Mouse (Mus musculus) MEL (cell line): Measurements from ENCODE around the gene 1600014C10Rik. TPM values are rescaled to one million over a fixed set of nuclear protein-coding genes. Genes with fewer than 3 reads are reported as not detected.

Experiments used
- DNase-seq: peaks from one replicate; pipeline ENCODE4 v3.0.0; 2011; ENCODE audit warnings: low read depth, low spot score
- H3K27ac ChIP-seq: 2 replicates; pipeline ENCODE4 v1.5.1; 2012; ENCODE audit warnings: low read depth, mild to moderate bottlenecking, control low read depth, low read length, moderate library complexity; ENCODE audit not compliant: control insufficient read depth
- H3K27me3 ChIP-seq, 2 experiments: fragments of 150-350 bp in 1 of 2; sonication (generic) in 1 of 2; 2 replicates each; pipeline ENCODE4 v1.6.1; 2012; ENCODE audit warnings: low read length in 2 of 2, mild to moderate bottlenecking in 2 of 2, improper control_type of control experiment in 1 of 2, moderate library complexity in 1 of 2; ENCODE audit not compliant: insufficient read depth in 2 of 2, control insufficient read depth in 1 of 2
- H3K36me3 ChIP-seq, 2 experiments: 2 replicates each; pipeline ENCODE4 v1.6.1; 2012 to 2014; ENCODE audit warnings: low read length in 2 of 2, improper control_type of control experiment in 1 of 2, inconsistent platforms in 1 of 2, mild to moderate bottlenecking in 1 of 2; ENCODE audit not compliant: insufficient read depth in 2 of 2, control insufficient read depth in 1 of 2
- H3K4me1 ChIP-seq, 2 experiments: fragments of 150-350 bp in 1 of 2; sonication (generic) in 1 of 2; 2 replicates each; pipeline ENCODE4 v1.6.1; 2012; ENCODE audit warnings: low read length in 2 of 2, improper control_type of control experiment in 1 of 2, mild to moderate bottlenecking in 1 of 2; ENCODE audit not compliant: insufficient read depth in 2 of 2, control insufficient read depth in 1 of 2
- H3K4me3 ChIP-seq, 2 experiments: fragments of 150-350 bp in 1 of 2; sonication (generic) in 1 of 2; 2 replicates each; pipeline ENCODE4 v1.5.1; 2012; ENCODE audit warnings: low read depth in 2 of 2, low read length in 2 of 2, mild to moderate bottlenecking in 2 of 2, moderate library complexity in 2 of 2, control low read depth in 1 of 2, improper control_type of control experiment in 1 of 2; ENCODE audit not compliant: control insufficient read depth in 1 of 2, insufficient read depth in 1 of 2
- H3K79me2 ChIP-seq: 2 replicates; pipeline ENCODE4 v1.6.1; 2012; ENCODE audit warnings: mild to moderate bottlenecking, low read length, moderate library complexity; ENCODE audit not compliant: control insufficient read depth, poor library complexity, insufficient read depth
- H3K9ac ChIP-seq: 2 replicates; pipeline ENCODE4 v1.6.1; 2012; ENCODE audit warnings: low read depth, mild to moderate bottlenecking, control low read depth, low read length, moderate library complexity; ENCODE audit not compliant: control insufficient read depth, poor library complexity, severe bottlenecking
- H3K9me3 ChIP-seq: fragments of 150-350 bp; sonication (generic); replicated peaks from 2 replicates; pipeline ENCODE4 v1.6.1; 2012; ENCODE audit warnings: mild to moderate bottlenecking, low read length, improper control_type of control experiment, moderate library complexity; ENCODE audit not compliant: insufficient read depth
- EP300 ChIP-seq, 2 experiments: IDR thresholded peaks; 2 replicates each; pipeline ENCODE4 v1.6.1; 2011; ENCODE audit warnings: improper control_type of control experiment in 2 of 2, low read length in 2 of 2, low read depth in 1 of 2, mild to moderate bottlenecking in 1 of 2
- ETS1 ChIP-seq: IDR thresholded peaks from 2 replicates; pipeline ENCODE4 v1.6.1; 2012; ENCODE audit warnings: low read depth, mild to moderate bottlenecking, inconsistent platforms, low read length, improper control_type of control experiment, moderate library complexity
- GATA1 ChIP-seq: IDR thresholded peaks from 2 replicates; pipeline ENCODE4 v1.6.1; 2011; ENCODE audit warnings: low read depth, low read length, improper control_type of control experiment
- HCFC1 ChIP-seq: IDR thresholded peaks from 2 replicates; pipeline ENCODE4 v1.6.1; 2012; ENCODE audit warnings: low read depth, mild to moderate bottlenecking, inconsistent platforms, low read length, improper control_type of control experiment, moderate library complexity
- MAFK ChIP-seq: IDR thresholded peaks from 2 replicates; pipeline ENCODE4 v1.6.1; 2011; ENCODE audit warnings: low read depth, mild to moderate bottlenecking, low read length, improper control_type of control experiment, borderline replicate concordance
- MXI1 ChIP-seq: IDR thresholded peaks from 2 replicates; pipeline ENCODE4 v1.6.1; 2011; ENCODE audit warnings: mild to moderate bottlenecking, low read depth, low read length, improper control_type of control experiment
- MYC ChIP-seq: IDR thresholded peaks from 2 replicates; pipeline ENCODE4 v1.6.1; 2011; ENCODE audit warnings: low read depth, mild to moderate bottlenecking, low read length, improper control_type of control experiment, moderate library complexity
- POLR2AphosphoS5 ChIP-seq: IDR thresholded peaks from 2 replicates; pipeline ENCODE4 v1.6.1; 2012; ENCODE audit warnings: low read depth, borderline replicate concordance, mild to moderate bottlenecking, inconsistent platforms, low read length, moderate library complexity, mixed read lengths
- RAD21 ChIP-seq: IDR thresholded peaks from 2 replicates; pipeline ENCODE4 v1.6.1; 2011; ENCODE audit warnings: mild to moderate bottlenecking, low read depth, low read length, improper control_type of control experiment
- RCOR1 ChIP-seq: IDR thresholded peaks from 2 replicates; pipeline ENCODE4 v1.6.1; 2012; ENCODE audit warnings: low read depth, mild to moderate bottlenecking, inconsistent platforms, low read length, improper control_type of control experiment
- SIN3A ChIP-seq: IDR thresholded peaks from 2 replicates; pipeline ENCODE4 v1.6.1; 2012; ENCODE audit warnings: low read length, improper control_type of control experiment, inconsistent platforms
- SMC3 ChIP-seq: IDR thresholded peaks from 2 replicates; pipeline ENCODE4 v1.6.1; 2011; ENCODE audit warnings: low read depth, low read length, improper control_type of control experiment
- TBP ChIP-seq: IDR thresholded peaks from 2 replicates; pipeline ENCODE4 v1.8.0; 2011; ENCODE audit warnings: low read depth, low read length, improper control_type of control experiment
- USF2 ChIP-seq, 2 experiments: IDR thresholded peaks; 2 replicates each; pipeline ENCODE4 v1.6.1; 2011 to 2012; ENCODE audit warnings: improper control_type of control experiment in 2 of 2, low read length in 2 of 2, borderline replicate concordance in 1 of 2, inconsistent platforms in 1 of 2, low read depth in 1 of 2, mild to moderate bottlenecking in 1 of 2; ENCODE audit not compliant: insufficient read depth in 1 of 2
- polyA plus RNA-seq, 2 experiments: library from polyadenylated mRNA; stranded (reverse) in 1 of 2; unstranded in 1 of 2; fragments of >175 nt in 1 of 2; fragments of >200 nt in 1 of 2; gene quantifications; 2 replicates each; pipeline versions ENCODE4 v1.2.1 to v1.2.4; 2012; ENCODE audit warnings: low replicate concordance in 2 of 2, low read depth in 1 of 2; ENCODE audit not compliant: insufficient read length in 2 of 2, insufficient read depth in 1 of 2, missing spikeins in 1 of 2
- total RNA-seq: library from RNA; depleted of rRNA; stranded (reverse); fragments of 300-350 nt; gene quantifications from 2 replicates; pipeline ENCODE4 v1.2.3, GENCODE M21; 2012

1600014C10Rik gene
- total and polyA plus RNA-seq, 3 experiments, result 10.2 to 14.7 TPM; not detected in 1

- DNase-seq, result no peak
- no peak overlapping the region for H3K27ac ChIP-seq
- no peak for TF ChIP-seq POLR2AphosphoS5
- TF ChIP-seq ETS1, result no peak
- no peak for TF ChIP-seq USF2 (IDR thresholded peaks at IDR 0.05; ENCODE audit: borderline replicate concordance in 1 of 2, insufficient read depth in 1 of 2, low read depth in 1 of 2, low read length in 2 of 2)
- TF ChIP-seq RAD21, result no peak
- TF ChIP-seq SMC3, result no peak
- TF ChIP-seq MXI1, result no peak
- no peak for TF ChIP-seq MYC
- TF ChIP-seq HCFC1, result no peak
- no peak for TF ChIP-seq MAFK
- TF ChIP-seq, all 39 proteins: peak for 0
- Histone ChIP-seq H3K4me3 (no peak overlapping the region), H3K27me3 (peaks cover 2 to 11% of the 10 kb centered on the region in 2 experiments; a peak in 3 of 4 replicates), H3K36me3 (no peaks in the 10 kb centered on the region; a peak in 1 of 4 replicates), H3K79me2 (no peaks in the 10 kb centered on the region; the same call in 1 of the 2 replicates), H3K9me3 (no peaks in the 10 kb centered on the region), H3K4me1 (peaks cover 0 to 9% of the 10 kb centered on the region in 2 experiments; a peak in 1 of 4 replicates), H3K9ac (no peak overlapping the region)
Observed at GRCm38 (mm10) chr7:38230285-38230684, 47.3 kb downstream of the 1600014C10Rik start.

DNA sequence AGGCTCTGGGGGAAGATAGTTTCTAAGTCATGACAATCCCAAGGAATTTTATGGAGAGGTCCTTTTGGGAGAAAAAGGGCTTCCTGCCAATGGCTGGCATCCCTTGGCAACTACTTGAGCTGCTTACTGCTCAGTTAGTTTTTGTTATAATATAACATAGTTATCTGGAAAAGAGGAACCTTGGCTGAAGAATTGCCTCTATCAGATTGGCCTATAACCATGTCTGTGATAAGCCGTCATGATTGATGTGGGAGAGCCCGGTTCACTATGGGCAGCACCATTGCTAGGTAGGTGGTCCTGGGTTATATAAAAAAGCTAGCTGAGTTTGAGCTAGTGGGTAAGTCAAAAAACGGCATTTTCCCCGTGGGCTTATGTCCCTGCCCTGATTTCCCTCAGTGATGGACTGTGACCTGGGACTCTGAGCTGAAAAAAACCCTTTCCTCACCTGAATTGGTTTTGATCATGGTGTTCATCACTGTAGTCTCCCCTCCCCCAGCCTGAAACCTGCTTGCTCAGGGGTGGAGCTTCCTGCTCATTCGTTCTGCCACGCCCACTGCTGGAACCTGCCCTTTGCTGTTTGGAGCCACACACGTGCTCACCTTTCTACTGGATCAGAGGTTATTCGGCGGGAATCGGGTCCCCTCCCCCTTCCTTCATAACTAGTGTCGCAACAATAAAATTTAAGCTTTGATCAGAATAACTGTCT, 53.5 kb downstream of the 1600014C10Rik start:
- Histone ChIP-seq H3K36me3 (no peaks in the 10 kb centered on the region), H3K9me3 (no peaks in the 10 kb centered on the region), H3K4me3 (no peak overlapping the region), H3K27ac (no peak overlapping the region), H3K79me2 (no peaks in the 10 kb centered on the region), H3K9ac (no peak overlapping the region), H3K27me3 (peaks cover 2 to 8% of the 10 kb centered on the region in 2 experiments; a peak in 3 of 4 replicates), H3K4me1 (peaks cover 0 to 7% of the 10 kb centered on the region in 2 experiments; a peak in 1 of 4 replicates)
- TF ChIP-seq RCOR1 (no peak; the same call in 1 of the 2 replicates), SIN3A (no peak), EP300 (IDR thresholded peaks at IDR 0.05; ENCODE audit: low read depth in 1 of 2, low read length in 2 of 2) (0 out of 4 replicates have a peak, but pooled peaks of 1 of the 2 experiments have one; percentile 25), GATA1 (peak; percentile 73)
- peak; percentile 9 for DNase-seq

- Histone ChIP-seq H3K4me3 (no peak overlapping the region), H3K27ac (no peak overlapping the region), H3K4me1 (peaks cover 0 to 7% of the 10 kb centered on the region in 2 experiments; a peak in 1 of 4 replicates), H3K27me3 (peaks cover 2 to 6% of the 10 kb centered on the region in 2 experiments; a peak in 3 of 4 replicates), H3K36me3 (no peaks in the 10 kb centered on the region), H3K79me2 (no peaks in the 10 kb centered on the region), H3K9ac (no peak overlapping the region), H3K9me3 (no peaks in the 10 kb centered on the region)
- no peak for DNase-seq
- no peak for TF ChIP-seq TBP
Observed at GRCm38 (mm10) chr7:38237140-38237539, 54.1 kb downstream of the 1600014C10Rik start.
